Mouse (Mus musculus): ENCODE results near the gene Selp.

- TF ChIP-seq CTCF (IDR thresholded peaks at IDR 0.05; ENCODE audit: low read depth) (no peak), EP300 (optimal IDR thresholded peaks at IDR 0.05) (no peak)
These were observed 16.7 kb upstream of the Selp start for GRCm38 (mm10) chr1:164098372-164098771.

Measured in stomach, postnatal 0 days (tissue).